Mouse (Mus musculus) lung, postnatal 0 days (tissue): Measurements from ENCODE around the gene Foxd1.

ENCODE experiments used
- CTCF ChIP-seq: IDR thresholded peaks from 2 replicates; pipeline ENCODE4 v1.5.1; 2016; ENCODE audit warnings: antibody characterized with exemption, mild to moderate bottlenecking
- EP300 ChIP-seq: IDR thresholded peaks from 2 replicates; pipeline ENCODE4 v1.6.1; 2016; ENCODE audit warnings: antibody characterized with exemption, mild to moderate bottlenecking, control low read depth

GRCm38 (mm10) chr13:98390771-98391634 is 37.0 kb downstream of the Foxd1 start:
- no peak for TF ChIP-seq CTCF
- TF ChIP-seq EP300, result no peak
